Mouse (Mus musculus): Measurements from ENCODE around the gene Fnip2.

DNA sequence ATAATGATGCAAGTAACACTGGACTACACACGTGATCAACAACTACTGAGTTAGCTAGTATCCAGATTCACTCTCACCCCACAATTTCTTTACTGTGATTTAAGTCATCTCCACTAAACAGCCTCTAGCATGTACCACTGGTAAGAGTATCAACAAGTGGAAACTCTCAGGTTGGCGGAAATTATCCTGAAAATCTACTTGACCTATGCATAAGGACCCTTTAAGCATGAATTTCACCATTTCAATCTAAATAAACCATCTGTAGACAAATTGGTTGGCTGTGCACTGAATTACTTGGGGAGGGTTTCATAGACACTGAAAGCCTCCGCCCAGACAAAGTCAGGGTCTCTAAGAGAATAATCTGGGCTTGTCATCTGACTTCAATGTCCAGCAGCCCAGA, 13.8 kb downstream of the Fnip2 start:
- no peak for TF ChIP-seq MYOG (IDR thresholded peaks at IDR 0.05; ENCODE audit: control insufficient read depth in 1 of 3, insufficient read depth in 1 of 3, insufficient read length in 2 of 3, low read depth in 2 of 3)
- no peak for TF ChIP-seq POLR2A (IDR thresholded peaks at IDR 0.05; ENCODE audit: insufficient read length, low read depth)
- TF ChIP-seq MYOD1 (IDR thresholded peaks at IDR 0.05; ENCODE audit: control insufficient read depth in 1 of 3, insufficient read length in 2 of 3, low read depth in 2 of 3): no peak
- TF ChIP-seq CEBPB (IDR thresholded peaks at IDR 0.05; ENCODE audit: insufficient read depth, poor library complexity, severe bottlenecking): no peak
- no peak for TF ChIP-seq POLR2AphosphoS2 (IDR thresholded peaks at IDR 0.05; ENCODE audit: insufficient read length, low read depth)
- no peak for TF ChIP-seq USF1 (IDR thresholded peaks at IDR 0.05; ENCODE audit: low read depth)

All from myocyte (in vitro differentiated cells).